Mouse (Mus musculus) thymus, postnatal 0 days (tissue): Measurements from ENCODE around the gene Zfp26. TPM values are rescaled to one million over a fixed set of nuclear protein-coding genes. Genes with fewer than 3 reads are reported as not detected.

ENCODE experiments used
- polyA plus RNA-seq: library from polyadenylated mRNA; unstranded; fragments of >200 nt; fragmentation: Nextera tagmentation; extraction: Ambion mirVana; gene quantifications from 2 replicates; pipeline ENCODE4 v1.2.1, GENCODE M21; 2015

Gene Zfp26
- polyA plus RNA-seq, 1 experiment from 2014 or later = 16.3 TPM

Other genes with a start within 250 kb of the Zfp26 start
- not detected in 2 replicates for gene Olfr871, start 248.0 kb downstream of the Zfp26 start, polyA plus RNA-seq
- gene Olfr872, start 223.0 kb downstream of the Zfp26 start, polyA plus RNA-seq = not detected in 2 replicates
- gene Olfr39, start 177.8 kb downstream of the Zfp26 start, polyA plus RNA-seq = not detected in 2 replicates
- not detected in 2 replicates for gene Olfr873, start 161.6 kb downstream of the Zfp26 start, polyA plus RNA-seq
- 0.04 TPM in 1 of 2 replicates, not detected in the other for gene Olfr18, start 124.1 kb downstream of the Zfp26 start, polyA plus RNA-seq
- 64.2 and 71.1 TPM in 2 replicates for gene Zfp560, start 75.0 kb downstream of the Zfp26 start, polyA plus RNA-seq
- gene Zfp426, start 32.6 kb upstream of the Zfp26 start, polyA plus RNA-seq = 14.7 and 18.1 TPM in 2 replicates
- gene Zfp266, start 61.3 kb upstream of the Zfp26 start, polyA plus RNA-seq = 52.5 and 69.8 TPM in 2 replicates
- 16.4 and 22.9 TPM in 2 replicates for gene Zfp846, start 121.1 kb upstream of the Zfp26 start, polyA plus RNA-seq
- 658 and 685 TPM in 2 replicates for gene Ubl5, start 182.7 kb upstream of the Zfp26 start, polyA plus RNA-seq
- gene Fbxl12, start 184.6 kb upstream of the Zfp26 start, polyA plus RNA-seq = 149 and 159 TPM in 2 replicates
- 54.9 and 56.7 TPM in 2 replicates for gene Pin1, start 191.9 kb upstream of the Zfp26 start, polyA plus RNA-seq